Mouse (Mus musculus) T-helper 1 cell (primary cell): ENCODE measurements around the gene Aox4.

Source experiments
- in situ Hi-C: fragments of 300-600 bp; cut with MboI, MseI; formaldehyde crosslinking; loops from one replicate; pipeline ENCODE4 v1.15.1; 2025; ENCODE audit warnings: high pct_unique_total_duplicates

Aox4 gene

DNA sequence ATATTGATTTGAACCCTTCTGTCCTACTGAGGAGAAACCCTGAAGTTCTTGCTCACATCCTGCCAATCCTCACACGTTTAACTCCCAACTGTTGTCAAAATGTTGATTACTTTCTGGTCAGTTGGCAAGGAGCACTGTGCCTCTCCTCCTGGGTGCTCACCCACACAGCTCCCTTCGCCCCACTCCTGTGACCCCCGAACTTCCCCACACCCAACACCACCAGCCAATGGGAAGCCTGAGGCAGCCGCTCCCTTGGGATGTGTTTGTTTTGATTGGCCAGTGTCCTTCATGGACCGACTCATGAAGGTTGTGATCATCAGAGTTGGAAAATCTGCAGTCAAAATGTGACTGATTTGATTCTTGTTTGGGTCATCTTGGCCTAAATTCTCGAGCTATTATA is 88.2 kb downstream of the Aox4 start:
- in situ Hi-C loops, result loop anchor here (5.0 kb wide), 1 partner anchor 89 kb away; no protein-coding TSS in a partner anchor

DNA sequence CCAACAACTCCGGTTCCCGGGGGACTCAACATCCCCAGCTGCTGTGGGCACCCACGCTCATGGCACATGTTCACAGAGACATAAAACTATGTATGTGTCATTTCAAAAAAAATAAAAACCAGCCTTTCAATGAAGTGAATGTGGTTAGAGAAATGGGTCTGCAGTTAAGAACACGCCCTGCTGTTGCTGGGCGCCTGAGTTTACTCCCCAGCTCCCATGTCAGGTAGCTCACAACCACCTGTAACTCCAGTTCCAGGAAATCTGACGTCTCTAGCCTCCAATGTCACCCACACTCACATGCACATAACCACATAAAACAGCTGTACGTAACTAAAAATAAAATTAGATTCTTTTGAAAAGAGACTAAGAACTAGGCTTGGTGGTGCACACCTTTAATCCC is 90.9 kb downstream of the Aox4 start:
- in situ Hi-C loops, result no loop called here

DNA sequence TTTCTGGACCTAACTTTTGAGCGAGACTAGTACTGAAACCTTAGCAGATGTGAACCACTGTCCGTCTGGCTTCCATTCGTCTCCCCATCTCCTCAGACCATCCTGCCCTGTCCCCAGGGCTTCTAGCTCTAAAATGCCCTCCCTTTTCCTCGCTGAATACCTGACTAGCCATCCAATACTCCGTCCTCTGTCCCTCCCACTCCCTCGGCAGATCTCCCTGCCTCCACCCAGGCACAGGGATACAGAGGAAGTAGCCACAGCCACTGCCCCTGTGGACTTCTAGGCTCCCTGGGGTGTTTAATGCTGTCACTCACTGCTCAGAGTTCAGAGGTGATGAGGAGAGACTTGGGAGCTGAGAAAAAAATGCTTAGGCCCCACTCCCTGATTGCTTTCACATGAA is 91.8 kb downstream of the Aox4 start:
- in situ Hi-C loops, result no loop called here

DNA sequence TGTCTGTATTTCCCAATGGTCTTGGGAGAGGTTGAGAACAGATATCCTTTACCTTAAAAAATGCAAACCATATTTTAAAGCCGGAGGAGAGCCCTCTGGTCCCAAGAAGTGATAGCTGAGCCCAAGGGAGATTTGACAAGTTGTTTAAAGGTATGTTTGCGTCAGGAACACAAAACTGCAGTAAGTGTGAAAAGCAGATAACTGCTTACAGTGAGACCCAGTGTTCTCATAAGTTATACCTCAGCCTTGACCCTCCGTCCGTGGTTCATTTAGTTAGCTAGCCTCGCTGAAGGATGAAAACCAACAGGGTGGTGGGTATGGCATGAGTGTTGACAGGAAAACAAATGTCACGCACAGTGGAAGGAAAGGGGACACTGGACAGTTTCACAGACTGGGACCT is 92.8 kb downstream of the Aox4 start:
- in situ Hi-C loops, result no loop called here

DNA sequence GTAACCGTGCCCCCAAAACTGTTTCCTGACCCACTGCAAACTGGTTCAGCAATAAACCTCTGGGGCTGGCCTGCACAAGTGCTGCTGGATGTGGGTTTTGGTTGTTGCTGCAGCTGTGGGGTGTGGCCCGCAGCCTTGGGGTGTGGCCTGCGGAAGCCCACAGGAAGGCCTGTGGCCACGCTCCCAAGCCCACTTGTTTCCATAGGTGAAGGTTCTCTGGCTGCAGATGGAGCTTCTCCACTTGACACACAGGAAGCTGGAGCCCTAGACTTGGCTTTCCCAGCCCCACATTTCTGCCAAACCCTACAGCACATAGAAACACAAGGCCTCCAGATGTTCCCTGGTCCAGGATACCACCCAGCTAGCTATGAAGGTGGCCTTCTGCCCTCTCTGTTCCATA is 93.5 kb downstream of the Aox4 start:
- in situ Hi-C loops, result no loop called here

DNA sequence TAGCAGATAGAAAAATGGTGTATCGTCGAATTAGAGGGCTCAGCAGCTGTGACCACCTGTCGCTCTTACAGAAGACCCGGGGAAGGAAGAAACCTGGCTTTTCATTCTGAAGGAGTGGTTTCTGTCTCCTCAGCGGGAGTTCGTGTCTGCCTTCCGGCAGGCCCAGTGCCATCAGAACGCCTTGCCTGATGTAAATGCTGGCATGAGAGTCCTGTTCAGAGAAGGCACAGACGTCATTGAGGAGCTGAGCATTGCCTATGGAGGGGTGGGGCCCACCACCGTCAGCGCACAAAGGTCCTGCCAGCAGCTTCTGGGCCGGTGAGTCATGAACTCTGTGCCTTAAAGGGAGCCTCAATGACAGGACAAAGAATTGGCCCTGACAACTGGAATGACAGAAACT is 94.1 kb downstream of the Aox4 start:
- in situ Hi-C loops, result no loop called here

DNA sequence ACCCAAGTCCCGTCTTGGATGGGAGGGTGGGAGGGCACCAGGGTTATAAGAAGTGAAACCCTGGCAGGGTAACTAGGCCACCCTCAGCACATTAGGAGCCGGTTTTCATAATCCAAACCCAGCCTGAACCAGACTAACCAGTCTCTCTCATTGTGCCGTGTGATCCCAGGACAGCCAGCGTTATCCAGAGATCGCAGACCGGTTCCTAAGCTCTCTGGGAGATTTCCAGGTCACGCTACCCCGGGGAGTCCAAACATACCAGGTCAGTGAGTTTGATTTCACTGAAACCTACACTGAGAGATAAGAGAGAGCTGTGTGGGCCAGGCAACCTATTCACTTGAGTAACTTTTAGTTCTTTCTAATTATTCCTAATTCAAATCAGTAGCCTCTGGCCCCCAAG is 97.0 kb downstream of the Aox4 start:
- in situ Hi-C loops, result no loop called here

DNA sequence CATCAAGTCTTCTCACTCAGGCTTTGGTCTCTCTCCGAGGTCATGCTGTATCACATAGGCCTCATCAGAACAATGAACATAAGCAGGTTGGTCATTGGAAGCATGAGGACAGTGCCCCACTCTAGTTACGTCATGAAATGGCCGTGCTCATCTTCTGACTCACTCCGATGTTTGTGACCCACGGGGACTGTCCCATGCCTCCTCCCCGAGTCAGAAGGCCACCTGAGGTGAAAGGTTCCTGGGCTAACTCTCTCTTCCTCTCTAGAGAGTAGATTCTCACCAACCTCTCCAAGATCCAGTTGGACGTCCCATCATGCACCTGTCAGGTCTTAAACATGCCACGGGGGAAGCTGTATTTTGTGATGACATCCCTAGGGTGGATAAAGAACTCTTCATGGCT is 98.4 kb downstream of the Aox4 start:
- in situ Hi-C loops, result no loop called here

DNA sequence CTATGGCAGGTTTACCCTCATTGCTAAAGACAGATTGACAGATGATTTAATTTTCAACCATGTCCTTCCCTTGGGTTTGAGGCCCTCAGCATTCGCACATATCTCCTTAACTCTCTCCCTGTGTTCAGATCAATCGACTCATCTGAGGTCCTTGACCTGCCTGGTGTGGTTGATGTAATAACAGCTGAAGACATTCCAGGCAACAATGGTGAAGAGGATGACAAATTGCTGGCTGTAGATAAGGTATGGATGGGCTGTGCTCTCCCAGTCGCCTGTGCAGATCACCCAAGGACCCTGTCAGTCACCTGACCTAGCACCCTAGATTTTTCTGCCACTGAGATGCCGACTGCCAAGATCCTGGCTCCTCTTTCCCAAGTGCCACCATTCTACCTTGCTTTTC is 99.7 kb downstream of the Aox4 start:
- in situ Hi-C loops, result no loop called here

DNA sequence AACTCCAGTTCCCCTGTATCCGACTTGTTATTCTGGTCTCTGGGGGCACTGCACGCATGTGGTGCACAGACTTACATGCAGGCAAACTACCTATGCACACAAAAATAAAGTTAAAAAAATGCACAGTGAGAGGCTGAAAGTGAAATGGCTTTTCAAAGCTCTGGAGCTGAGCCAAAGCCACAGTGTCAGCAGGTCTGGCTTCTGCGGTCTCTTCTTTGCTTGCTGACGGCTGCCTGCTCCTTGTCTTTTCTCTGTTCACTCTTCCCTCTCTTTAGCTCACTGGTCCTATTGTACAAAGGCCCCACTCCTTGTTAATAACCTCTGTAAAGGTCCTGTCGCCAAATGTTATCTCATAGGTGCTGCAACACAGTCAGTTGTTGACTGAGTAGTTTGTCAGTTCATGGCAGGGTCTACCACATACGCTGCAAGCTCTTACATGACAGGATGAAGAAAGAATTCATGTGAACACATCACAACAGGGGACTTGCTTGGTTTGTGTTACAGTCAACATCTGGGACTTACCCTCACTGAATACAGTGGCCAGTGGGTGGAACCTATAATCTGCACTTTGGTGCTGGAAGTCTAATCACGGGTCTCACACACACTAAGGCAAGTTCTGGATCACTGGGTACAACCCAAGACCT is 101.1 kb downstream of the Aox4 start:
- in situ Hi-C loops, result no loop called here

DNA sequence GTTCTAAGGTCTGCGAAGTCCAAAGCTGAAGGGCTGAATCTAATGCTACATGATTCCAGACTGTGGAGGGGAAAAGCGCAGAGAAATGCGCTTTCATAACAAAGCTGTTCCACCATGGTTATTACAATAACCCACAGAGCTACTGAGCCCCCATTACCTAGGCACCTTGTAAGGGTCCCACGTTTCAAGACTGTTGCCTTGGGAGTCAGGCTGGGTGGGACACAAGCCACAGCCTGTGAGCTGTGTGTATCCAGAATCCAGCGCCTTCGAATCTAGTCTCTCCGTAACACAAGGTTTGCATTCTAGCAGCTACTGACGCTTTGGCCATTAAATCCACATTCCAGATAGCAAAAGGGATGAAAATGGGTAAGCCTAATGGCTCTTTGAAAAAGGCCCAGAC is 103.0 kb downstream of the Aox4 start:
- in situ Hi-C loops, result no loop called here

DNA sequence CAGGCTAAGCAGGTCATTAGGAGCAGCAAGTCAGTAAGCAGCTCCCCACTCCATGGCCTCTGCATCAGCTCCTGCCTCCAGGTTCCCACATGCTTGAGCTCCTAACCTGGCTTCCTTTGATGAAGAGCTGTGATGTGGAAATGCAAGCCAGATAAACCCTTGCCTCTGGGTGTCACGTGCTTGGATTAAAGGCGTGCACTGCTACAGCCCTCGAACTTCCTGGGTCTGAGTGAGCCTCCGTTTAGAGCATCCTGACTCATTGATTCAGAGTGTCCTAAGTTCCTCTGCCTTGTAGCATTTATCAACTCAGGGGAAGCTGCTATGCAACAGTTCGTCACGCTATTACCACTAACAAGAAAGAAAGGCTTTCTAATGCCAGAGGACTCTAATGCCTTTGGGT is 105.3 kb downstream of the Aox4 start:
- in situ Hi-C loops, result no loop called here
